Mouse (Mus musculus): ENCODE measurements at regions not wholly inside any gene's neighbourhood (a gene's known extent, or its start where the extent isn't known, plus 50 kb on each side); places are given as distances from the start of the nearest gene placed in this dataset.

GRCm38 (mm10) chr10:46742131-46742530 lies 1164.5 kb downstream of the Hace1 start:
- no peaks in the 10 kb centered on the region for H3K79me2 ChIP-seq (replicated peaks; ENCODE audit: control insufficient read depth, extremely low read depth, insufficient read depth, poor library complexity, severe bottlenecking)
- no peaks in the 10 kb centered on the region for H3K4me1 ChIP-seq (ENCODE audit: control insufficient read depth in 1 of 2, insufficient read depth in 2 of 2)
- in situ Hi-C loops (cut with MboI; ENCODE audit: low pct_ligation_motif_present, low pct_unique_long_range_greater_than_20kb, low sequenced_read_pairs), result no loop called here
- H3K9ac ChIP-seq (ENCODE audit: insufficient read depth, low read depth), result no peak overlapping the region
- DNase-seq (ENCODE audit: extremely low read depth), result no peak
- H3K9me3 ChIP-seq (replicated peaks; ENCODE audit: low read length), result no peaks in the 10 kb centered on the region
- no peaks in the 10 kb centered on the region for H3K27me3 ChIP-seq (replicated peaks)
- TF ChIP-seq ZKSCAN1 (IDR thresholded peaks at IDR 0.05; ENCODE audit: borderline replicate concordance, low read depth, low read length) (no peak), POLR2A (IDR thresholded peaks at IDR 0.05; ENCODE audit: low read depth, low read length) (no peak), PAX5 (IDR thresholded peaks at IDR 0.05; ENCODE audit: low read length) (no peak)
- dilution Hi-C loops (cut with MboI; ENCODE audit: extremely low pct_ligation_motif_present, extremely low pct_unique_long_range_greater_than_20kb, low sequenced_read_pairs), result no loop called here
- no peak overlapping the region for H3K4me3 ChIP-seq (replicated peaks in 1 of 3; ENCODE audit: low read depth in 2 of 3, low read length in 2 of 3, poor library complexity in 1 of 3)
- H3K36me3 ChIP-seq (replicated peaks in 1 of 2; ENCODE audit: control insufficient read depth in 1 of 2, insufficient read depth in 1 of 2, low read length in 1 of 2), result no peaks in the 10 kb centered on the region
- no peak overlapping the region for H3K27ac ChIP-seq (ENCODE audit: insufficient read depth, low read depth)
- H3K4me2 ChIP-seq (ENCODE audit: insufficient read depth, low read depth, poor library complexity, severe bottlenecking), result no peak overlapping the region

- no peaks in the 10 kb centered on the region for H3K9me3 ChIP-seq (replicated peaks; ENCODE audit: low read length)
- no peaks in the 10 kb centered on the region for H3K4me1 ChIP-seq (ENCODE audit: control insufficient read depth in 1 of 2, insufficient read depth in 2 of 2)
- dilution Hi-C loops (cut with MboI; ENCODE audit: extremely low pct_ligation_motif_present, extremely low pct_unique_long_range_greater_than_20kb, low sequenced_read_pairs) (no loop called here), in situ Hi-C loops (cut with MboI; ENCODE audit: low pct_ligation_motif_present, low pct_unique_long_range_greater_than_20kb, low sequenced_read_pairs) (no loop called here)
- no peak overlapping the region for H3K27ac ChIP-seq (ENCODE audit: insufficient read depth, low read depth)
- TF ChIP-seq MEF2A (IDR thresholded peaks at IDR 0.05; ENCODE audit: borderline replicate concordance, low read depth, low read length) (no peak), MAZ (IDR thresholded peaks at IDR 0.05; ENCODE audit: low read depth, low read length) (no peak), ZC3H11A (IDR thresholded peaks at IDR 0.05; ENCODE audit: low read depth, low read length) (no peak), RCOR1 (conservative IDR thresholded peaks at IDR 0.05; ENCODE audit: low read depth, low read length) (no peak), HCFC1 (IDR thresholded peaks at IDR 0.05; ENCODE audit: low read depth, low read length) (no peak), ZKSCAN1 (IDR thresholded peaks at IDR 0.05; ENCODE audit: borderline replicate concordance, low read depth, low read length) (no peak), CHD1 (IDR thresholded peaks at IDR 0.05; ENCODE audit: low read depth, low read length) (no peak), SIN3A (IDR thresholded peaks at IDR 0.05; ENCODE audit: low read length) (no peak), TBP (conservative IDR thresholded peaks at IDR 0.05; ENCODE audit: low read depth, low read length) (no peak), BHLHE40 (IDR thresholded peaks at IDR 0.05; ENCODE audit: low read depth, low read length) (no peak), GABPA (IDR thresholded peaks at IDR 0.05; ENCODE audit: insufficient replicate concordance, low read depth, low read length) (no peak), POLR2AphosphoS2 (IDR thresholded peaks at IDR 0.05; ENCODE audit: low read depth, low read length) (no peak), MAX (IDR thresholded peaks at IDR 0.05; ENCODE audit: low read length) (no peak), NRF1 (IDR thresholded peaks at IDR 0.05; ENCODE audit: low read depth, low read length) (no peak), POLR2A (IDR thresholded peaks at IDR 0.05; ENCODE audit: low read depth, low read length) (no peak), ZMIZ1 (IDR thresholded peaks at IDR 0.05; ENCODE audit: low read depth, low read length) (no peak)
- H3K36me3 ChIP-seq (replicated peaks in 1 of 2; ENCODE audit: control insufficient read depth in 1 of 2, insufficient read depth in 1 of 2, low read length in 1 of 2), result no peaks in the 10 kb centered on the region
- H3K9ac ChIP-seq (ENCODE audit: insufficient read depth, low read depth), result no peak overlapping the region
- DNase-seq (ENCODE audit: extremely low read depth), result no peak
- H3K27me3 ChIP-seq (replicated peaks), result no peaks in the 10 kb centered on the region
- no peaks in the 10 kb centered on the region for H3K79me2 ChIP-seq (replicated peaks; ENCODE audit: control insufficient read depth, extremely low read depth, insufficient read depth, poor library complexity, severe bottlenecking)
- H3K4me2 ChIP-seq (ENCODE audit: insufficient read depth, low read depth, poor library complexity, severe bottlenecking), result no peak overlapping the region
- no peak overlapping the region for H3K4me3 ChIP-seq (replicated peaks in 1 of 3; ENCODE audit: low read depth in 2 of 3, low read length in 2 of 3, poor library complexity in 1 of 3)
Measured at GRCm38 (mm10) chr10:46760923-46761322, 1183.3 kb downstream of the Hace1 start.

All from CH12.LX (cell line).